Mouse (Mus musculus): ENCODE results near the gene Sult4a1.
A peak's percentile ranks its signal among the peaks of the same experiment; 100 is the strongest.
"Not testable (repeated sequence)": the region's sequence is repeated elsewhere in the genome, so short reads cannot be mapped to it uniquely, and the experiment has no call there.

Gene Sult4a1

DNA sequence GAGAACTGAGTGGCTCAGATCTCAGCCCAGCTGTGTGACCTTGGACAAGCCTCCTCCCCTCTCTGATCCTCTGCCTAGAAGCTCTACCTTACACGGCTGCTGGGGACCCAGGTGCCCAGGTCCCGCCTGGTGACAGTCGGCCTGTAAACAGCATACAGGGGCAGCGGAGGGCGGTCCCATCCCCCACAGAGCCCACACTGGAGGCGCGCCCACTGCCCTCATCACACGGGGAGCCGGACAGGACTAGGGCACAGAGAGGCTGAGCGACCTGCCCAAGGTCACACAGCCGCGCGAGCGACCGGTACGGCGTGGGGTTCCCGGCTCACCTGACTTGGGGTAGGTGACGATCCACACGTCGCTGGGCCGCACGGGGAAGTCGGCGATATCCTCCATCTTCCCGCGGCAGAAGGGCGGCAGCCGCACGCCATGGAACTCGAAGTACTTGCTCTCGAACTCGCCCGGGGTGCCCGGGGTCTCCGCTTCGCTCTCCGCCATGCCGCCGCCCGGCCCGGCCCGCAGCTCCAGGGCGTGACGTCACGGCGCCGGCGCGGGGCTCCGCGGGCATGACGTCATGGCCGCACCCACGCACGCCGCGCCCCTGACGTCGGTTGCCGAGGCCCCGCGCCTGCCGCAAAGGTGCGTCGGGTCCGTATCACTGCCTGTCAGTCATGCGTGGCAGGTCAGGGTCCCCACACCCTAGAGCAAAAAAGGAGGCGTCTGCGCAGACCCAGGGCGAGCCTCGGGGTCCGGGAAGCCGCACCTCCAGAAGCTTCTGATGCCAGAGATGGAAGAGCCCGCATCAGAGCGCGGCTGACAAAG is at the start of gene Sult4a1:
Gene Sult4a1 (minus strand): TSS at position 650 of the 819 bp plus-strand sequence.
- no peak for DNase-seq (ENCODE audit: low read depth)

DNA sequence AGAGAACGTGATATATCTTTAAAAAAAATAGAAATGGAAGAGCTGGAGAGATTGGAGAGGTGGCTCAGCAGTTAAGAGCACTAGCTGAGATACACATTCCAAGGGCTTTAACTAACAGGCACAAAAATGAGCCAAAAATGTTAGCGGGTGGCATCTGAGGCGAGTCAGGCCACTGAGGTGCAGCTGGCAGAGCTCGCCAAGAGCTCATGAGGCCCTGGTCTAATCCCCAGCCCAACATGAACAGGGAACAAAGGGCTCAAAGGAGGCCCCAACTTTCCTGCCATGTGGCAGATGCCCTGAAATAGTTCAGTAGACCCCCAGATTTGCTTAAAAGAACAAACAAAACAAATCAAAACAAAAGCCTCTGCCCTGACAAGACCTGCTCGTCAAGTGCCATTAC is 35.4 kb upstream of the Sult4a1 start:
- no peak for DNase-seq (ENCODE audit: low read depth)

DNA sequence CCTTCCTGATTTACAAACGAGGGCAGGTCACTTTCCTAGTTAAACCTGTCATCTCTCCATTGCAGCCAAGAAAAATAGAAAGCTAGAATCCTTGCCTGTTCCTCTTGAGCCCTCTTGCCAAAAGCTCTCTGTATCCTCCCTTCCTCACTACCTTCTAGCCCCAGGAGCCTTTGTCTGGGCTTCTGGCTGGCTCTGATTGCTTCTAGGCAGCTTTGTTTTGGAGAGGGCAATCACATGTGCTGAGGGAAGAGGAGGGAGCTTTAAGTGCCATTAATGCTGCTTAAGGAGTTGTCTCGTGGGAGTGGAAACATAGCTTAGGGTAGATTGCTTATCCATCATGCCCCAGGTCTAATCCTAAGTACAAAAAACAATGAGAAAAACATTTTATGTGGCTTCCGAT is 34.6 kb upstream of the Sult4a1 start:
- DNase-seq (ENCODE audit: low read depth) = no peak

DNA sequence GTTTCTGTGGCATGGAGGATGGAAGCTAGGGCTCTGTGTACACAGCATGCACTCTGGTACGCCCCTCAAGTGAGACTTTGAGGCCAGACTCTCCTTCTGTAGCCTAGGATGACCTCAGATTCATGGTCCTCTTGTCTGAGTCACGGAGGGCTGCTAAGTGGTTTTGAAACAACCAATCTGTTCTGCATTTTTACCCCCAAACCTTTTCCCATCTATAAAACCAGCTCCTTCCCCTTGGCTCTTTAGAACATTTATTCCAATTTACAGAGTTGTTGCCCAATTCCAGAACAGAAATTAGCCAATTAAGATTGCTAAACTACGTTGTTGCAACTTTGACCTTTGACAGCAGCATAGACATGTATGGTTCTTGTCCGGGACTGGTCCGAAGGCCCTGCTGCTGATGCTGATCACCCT is 34.0 kb upstream of the Sult4a1 start:
- DNase-seq (ENCODE audit: low read depth) = no peak

DNA sequence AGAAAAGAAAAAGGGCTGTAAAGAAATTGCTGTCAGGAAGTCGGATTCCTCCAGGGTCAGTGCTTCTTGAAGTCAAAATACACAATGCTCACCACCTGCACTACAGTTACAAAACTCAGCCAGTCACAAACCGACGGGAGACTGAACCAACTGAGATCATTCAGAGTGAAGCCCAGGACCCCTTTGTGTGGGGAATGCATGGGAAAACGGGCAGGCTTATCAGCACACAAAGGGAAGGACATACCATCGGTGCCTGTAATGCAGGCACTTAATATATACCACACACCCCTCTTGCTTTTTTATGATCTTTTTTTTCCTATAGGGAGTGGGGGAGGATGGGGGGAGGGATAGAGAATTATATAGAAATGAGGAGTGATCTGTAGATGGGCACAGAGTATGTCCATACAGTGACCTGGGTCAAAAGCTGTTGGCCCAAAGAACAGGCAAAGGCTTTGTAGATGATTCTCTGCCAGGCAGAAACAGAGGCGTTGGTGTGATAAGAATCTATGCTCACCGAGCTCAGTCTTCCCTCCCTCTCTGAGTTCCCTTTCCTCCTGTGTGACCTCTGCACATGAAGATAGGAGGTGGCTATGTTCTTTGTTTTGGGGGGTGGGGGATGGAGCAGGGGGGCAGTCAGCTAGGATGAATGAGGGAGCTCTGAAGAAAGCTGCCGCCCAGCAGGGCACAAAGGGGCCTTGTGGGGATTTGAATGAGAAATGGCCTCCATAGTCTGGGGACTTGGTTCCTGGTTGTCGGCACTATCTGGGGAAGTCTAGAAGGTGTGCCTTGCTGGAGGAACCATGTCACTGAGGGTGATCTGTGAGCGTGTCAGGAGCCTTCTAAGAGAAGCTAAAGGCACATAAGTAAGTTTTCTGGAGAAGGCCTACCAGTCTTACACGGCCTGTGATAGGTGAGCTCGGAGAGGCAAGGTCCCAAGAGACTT is 31.2 kb upstream of the Sult4a1 start:
- DNase-seq (ENCODE audit: low read depth) = no peak

DNA sequence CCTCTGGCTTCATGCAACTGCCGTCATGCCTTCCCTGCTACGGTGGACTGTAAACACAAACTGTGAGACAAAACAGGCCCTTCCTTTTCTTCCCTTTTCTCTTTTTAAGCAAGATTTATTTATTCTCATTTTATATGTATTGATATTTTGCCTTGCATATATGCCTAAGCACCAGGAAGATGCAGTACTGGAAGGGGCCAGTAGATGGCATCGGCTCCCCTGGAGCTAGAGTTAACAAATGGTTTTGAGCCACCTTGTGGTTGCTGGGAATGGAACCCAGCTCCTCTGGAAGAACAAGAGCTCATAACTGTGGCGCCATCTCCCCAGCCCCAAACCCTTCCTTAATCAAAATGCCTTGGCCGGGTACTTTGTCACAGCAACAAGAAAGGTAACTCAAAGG is 29.9 kb upstream of the Sult4a1 start:
- DNase-seq (ENCODE audit: low read depth) = peak; percentile 44

DNA sequence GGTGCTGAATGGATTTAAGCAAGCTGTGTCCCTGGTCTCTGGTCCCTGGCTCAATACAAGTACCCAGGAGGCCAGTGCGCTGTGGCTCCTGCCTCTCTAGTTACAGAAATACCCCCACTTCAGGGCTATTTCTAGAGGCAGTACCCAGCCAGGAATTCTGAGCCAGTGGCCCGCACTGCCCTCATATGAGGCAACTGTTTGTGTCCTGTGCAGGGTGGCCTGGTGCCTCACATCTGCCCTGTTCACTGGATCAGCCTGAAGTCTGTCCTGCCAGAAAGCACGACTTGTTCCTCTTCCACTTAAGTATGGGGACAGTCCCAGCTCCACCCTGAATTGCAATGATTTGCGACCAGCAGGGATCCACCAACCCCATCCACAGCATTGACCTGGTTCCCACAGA is 27.9 kb upstream of the Sult4a1 start:
- no peak for DNase-seq (ENCODE audit: low read depth)

DNA sequence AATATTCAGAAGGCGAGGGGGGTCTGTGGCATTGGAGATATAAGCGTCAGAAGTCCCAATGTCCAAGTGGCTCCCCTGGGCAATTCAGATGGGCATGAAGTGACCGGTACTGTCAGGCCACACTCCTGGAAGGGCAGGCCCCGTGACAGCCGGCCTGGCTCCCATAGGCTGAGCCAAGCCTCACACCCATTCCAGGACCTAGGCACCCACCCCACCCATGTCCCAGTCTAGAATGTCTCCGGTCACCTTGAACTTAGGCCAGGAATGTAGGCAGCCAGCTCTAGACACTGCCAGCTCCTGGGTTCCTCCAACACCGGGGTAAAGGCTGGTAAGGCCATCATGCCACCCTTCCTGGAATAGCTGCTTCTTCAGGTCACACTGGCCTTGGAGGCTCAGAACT is 26.4 kb upstream of the Sult4a1 start:
- DNase-seq (ENCODE audit: low read depth) = no peak

DNA sequence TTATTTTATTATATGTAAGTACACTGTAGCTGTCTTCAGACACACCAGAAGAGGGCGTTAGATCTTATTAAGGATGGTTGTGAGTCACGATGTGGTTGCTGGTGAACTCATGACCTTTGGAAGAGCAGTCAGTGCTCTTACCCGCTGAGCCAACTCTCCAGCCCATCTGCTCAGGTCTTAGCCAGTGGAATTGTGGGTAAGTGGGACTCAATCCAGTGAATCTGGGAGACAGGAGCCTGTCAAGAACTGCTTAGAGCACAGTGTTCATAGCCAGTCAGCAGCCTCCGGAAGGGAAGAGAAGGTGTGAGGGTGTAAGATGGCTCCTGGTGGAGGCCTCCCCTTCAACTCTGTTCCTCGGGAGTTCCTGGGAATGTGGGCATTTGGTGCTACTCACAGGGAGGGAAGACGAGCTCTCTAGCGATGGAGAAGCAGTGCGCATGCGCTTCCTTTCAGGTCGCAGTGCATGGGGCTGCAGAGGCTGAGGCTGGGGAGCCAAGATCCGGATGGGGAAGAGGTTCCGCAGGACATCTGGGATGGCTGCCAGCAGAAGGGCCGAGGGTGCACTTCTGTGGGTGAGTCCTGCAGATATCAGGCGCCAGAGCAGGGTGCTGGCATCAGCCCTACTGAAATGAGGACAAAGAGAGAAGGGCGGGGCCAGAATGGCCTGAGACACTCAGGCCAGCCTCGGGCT is 25.7 kb upstream of the Sult4a1 start:
- no peak for DNase-seq (ENCODE audit: low read depth)

DNA sequence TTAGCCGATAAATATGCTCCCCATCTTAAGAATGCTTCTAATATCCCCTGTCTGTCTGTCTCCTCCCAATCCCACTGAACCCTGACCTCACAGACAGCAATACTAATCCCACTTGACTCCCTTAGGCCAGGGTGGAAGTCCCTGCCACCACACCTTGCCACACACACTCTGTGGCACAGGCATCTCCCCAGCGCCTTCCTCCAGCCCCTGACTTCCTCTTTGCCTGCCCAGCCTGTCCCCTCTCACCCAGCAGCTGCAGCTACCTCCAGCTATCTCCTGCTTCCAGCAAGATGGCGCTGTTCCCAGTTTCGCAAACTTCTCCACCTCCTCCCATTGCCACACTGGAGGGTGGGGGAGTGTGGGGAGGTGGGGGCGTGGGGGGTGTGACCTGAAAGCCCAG is 21.3 kb upstream of the Sult4a1 start:
- DNase-seq (ENCODE audit: low read depth) = no peak

DNA sequence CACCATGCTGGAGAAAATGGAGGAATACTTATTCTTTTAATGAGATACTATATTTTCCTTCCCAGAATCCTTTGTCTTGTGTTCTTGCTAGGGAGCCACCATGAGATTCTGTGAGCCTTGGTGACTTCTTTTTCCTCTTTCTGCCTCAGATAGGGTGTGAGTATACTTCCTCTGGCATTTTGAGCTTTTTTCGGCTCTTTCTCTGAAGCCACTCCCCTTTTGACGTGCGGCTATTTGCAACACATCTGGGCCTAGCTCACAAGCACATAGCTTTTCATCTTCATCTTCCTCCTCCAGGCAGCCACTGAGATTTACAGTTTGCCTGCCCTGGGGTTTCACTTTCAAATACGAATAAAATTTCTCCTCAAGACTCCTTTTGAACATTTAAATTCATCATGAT is 20.9 kb upstream of the Sult4a1 start:
- DNase-seq (ENCODE audit: low read depth) = no peak

DNA sequence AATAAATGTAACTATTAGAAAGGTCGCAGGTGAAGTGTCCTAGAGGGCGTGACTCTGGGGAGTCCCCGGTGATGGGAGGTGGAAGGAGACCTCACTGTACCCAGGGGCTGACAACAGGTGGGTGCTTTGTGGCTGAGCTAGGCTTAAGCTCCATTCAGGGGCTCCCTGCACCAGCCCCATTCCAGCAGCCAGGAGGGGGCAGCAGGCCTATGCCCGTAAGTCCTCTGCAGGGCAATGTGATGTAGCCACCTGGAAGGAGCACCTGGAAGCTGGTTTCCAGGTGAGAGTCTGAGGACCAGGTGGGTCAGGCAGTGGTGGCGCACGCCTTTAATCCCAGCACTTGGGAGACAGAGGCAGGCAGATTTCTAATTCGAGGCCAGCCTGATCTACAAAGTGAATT is 18.5 kb upstream of the Sult4a1 start:
- DNase-seq (ENCODE audit: low read depth) = no peak

DNA sequence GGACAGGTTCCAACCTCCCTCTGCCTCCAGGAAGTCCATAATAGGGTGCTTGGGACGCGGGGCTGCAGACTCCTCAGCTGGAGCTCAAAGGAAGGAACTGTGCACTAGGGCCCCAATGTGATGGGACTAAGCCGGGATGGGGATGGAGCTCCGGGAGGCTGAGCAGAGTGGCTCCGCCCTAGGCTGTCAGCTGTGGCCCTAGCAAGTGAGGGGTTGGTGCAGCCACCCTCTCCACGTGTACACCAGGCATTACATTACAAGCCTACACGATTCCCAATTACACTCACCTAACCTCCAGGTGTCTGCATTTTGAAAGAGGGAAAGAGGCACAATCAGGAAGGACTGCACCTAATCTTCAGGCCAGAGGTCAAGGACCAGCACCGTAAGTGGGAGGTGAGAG is 17.5 kb upstream of the Sult4a1 start, which contains the start of gene Pnpla5:
Gene Pnpla5 (minus strand): TSS at position 101 of the 400 bp plus-strand sequence.
- DNase-seq (ENCODE audit: low read depth) = no peak

DNA sequence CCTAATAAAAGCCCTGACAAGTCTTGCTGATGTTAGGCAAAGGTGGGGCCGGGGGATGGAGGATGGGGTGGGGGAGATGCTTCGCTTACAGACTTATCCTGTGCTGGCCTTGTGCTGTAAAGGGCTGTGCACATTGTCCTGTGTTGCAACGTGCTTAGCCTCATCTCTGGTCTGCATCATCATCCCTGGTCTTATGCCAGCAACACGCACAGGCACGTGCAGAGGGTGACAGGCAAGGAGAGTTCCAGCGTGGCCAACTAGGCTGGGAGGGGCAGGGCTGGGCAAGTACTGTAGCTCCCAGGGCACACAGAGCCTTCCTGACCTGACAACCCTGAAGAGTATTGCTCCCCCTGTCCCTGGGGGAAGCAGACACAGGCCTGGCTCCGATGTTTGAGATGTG is 15.5 kb upstream of the Sult4a1 start:
- DNase-seq (ENCODE audit: low read depth) = no peak

DNA sequence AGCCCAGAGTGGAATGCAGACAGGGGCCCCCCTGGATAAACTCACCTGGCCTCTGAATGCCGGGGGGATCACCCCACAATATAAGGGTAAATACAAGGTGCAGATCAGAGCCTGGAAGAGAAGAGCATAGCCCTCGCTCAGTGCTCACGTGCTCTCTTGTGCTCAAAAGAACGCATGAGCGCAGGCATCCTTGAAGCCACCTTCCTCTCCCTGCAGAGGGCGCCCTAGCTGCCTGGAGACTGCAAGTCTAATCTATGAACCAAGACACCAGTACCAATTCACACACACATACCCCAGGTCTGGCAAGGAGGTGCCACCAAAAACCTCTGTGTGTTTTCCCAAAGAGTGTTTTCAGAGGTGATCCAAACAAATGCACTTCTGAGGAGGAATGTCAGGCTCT is 15.1 kb upstream of the Sult4a1 start:
- no peak for DNase-seq (ENCODE audit: low read depth)

DNA sequence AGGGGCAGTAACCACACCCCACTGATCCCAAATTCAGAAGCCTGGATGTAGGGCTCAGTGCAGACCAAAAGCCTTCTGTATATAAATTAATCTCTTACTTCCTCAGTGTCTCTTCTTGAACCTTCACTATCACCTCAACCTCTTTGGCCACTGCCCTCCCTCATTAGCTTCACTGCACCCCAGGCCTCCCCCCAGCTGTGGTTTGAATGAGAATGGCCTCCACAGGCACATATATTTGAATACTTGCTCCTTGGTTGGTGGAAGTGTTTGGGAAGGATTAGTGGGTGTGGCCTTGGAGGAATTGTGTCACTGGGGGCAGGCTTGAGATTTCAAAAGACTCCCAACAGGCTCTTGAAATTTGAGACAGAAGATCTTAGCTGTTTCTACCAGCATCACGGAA is 10.9 kb upstream of the Sult4a1 start:
- no peak for DNase-seq (ENCODE audit: low read depth)

DNA sequence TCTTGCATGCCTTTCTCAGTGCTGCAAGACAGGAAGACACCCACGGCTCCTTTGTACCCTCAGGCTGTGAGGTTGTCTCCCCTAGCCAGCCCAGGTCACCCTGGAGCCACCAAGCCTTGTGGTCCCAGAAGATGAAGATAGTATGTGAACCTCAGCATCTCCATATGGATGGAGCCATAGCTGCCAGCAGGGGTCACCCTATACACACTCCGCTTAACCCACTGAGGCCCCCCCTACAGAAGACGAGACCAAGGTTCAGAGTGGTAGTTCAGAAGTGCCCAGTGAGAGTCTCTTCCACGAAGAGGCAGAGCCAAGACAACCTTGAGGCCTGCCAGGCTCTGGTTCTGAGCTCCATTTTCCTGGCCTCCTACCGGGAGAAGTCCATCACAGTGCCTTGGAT is 10.2 kb upstream of the Sult4a1 start:
- DNase-seq (ENCODE audit: low read depth) = no peak

DNA sequence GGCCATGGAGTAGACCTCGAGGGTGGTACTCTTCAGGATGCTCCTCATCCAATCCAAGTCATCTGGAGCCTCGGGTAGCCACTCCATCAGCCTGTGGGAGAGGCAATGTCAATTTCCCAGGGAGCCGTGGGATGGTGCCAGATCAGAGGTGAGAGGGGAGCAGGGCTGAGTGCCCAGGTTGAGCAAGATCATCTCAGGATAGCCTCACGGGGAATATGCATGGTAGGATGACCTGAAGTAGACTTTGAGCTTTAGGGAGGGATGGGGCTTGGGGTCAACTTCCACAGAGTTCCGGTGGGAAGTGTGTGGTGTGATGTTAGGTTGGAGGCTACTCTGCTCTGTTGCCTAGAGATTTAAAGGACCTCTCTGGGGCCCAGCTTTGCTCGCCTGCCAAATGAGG is 8.3 kb upstream of the Sult4a1 start:
- no peak for DNase-seq (ENCODE audit: low read depth)

DNA sequence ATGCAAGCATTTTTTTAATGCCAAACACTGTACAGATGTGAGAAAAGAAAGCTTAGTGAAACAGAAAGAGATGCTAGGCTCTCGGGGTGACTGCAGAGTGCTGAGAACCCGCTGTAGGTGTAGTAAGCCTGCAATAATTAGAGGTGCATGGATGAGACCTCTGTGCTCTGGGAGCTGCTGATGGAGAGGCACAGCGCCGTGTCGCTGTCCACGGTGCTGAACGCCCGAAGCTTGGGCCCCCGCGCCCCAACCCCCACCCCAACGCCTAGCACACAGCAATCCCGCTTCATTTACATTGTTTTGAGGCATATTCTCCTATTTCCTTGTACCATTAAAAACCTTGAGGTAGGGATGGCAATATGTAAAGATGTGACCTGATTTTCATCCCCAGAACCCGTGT is 3.3 kb upstream of the Sult4a1 start:
- DNase-seq (ENCODE audit: low read depth) = no peak

DNA sequence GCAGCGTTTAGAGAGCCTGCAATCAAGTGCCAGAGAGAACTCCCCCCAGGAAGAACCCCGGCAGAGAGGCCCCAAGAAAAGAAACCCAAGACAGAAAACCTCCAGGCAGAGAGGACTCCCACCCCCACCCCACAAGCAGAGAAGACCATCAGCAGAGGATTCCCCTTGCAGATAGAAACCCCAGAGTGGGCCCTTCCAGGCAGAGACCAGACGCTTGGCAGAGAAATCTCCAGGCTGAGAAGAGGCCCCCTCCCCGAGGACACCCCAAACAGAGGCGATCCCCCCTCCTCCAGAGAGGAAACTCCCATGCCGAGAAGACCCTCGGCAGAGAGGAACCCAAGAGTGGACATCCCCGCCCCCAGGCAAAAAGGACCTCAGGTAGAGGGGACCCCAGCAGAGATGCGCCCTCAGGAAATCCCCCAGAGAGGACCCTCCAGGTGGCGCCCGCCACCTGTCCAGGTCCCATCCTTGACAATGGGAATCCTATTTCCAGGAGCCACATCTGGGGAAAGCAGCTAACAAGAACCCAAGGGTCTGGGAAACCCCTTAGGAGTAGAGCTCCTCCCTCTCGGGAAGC is 458 bp upstream of the Sult4a1 start:
- DNase-seq (ENCODE audit: low read depth) = no peak

DNA sequence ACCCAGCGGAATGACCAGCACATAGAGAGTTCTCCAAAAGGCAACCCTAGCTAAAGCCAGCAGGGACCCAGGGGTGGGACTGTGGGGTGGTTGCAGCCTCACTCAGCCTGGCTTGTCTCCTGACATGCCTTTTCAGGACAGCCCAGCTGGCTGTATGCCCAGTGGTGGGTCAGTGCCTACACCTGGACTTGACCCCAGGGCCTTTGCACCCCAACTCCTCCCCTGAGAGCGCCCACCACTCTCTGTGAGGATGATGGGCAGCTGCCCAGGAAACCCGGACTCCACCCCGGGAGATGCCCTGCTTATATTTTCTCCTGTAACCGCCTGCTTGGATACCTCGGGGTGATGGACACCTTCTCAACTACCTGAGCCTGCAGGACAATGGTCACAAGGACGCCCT is 928 bp downstream of the Sult4a1 start:
- no peak for DNase-seq (ENCODE audit: low read depth)

DNA sequence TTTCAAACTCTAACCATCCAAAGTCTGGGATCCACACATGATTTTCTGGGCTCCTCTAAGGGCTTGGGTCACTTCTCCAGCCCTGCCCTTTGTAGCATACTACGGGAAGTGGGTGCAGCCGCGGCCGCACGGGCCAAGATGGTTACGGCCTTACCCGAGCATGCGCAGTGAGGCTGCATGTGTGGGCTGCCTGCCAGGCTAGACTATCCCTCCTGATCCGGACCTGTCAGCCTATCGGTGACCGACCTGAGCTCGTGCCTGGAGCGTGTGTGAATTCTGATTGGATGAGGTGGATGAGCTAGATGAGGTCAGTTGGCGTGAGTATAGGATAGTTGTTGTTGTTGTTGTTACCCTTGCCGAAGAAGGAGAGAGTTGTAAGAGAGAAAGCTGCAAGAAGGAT is 8.0 kb downstream of the Sult4a1 start:
- DNase-seq (ENCODE audit: low read depth) = not testable (repeated sequence)

All from naive thymus-derived CD4-positive, alpha-beta T cell, adult 2 months (primary cell).